Mouse (Mus musculus) kidney, adult 2 months (tissue): ENCODE measurements around the gene Abl1.

Source experiments
- CTCF ChIP-seq: fragments of 200-500 bp; conservative IDR thresholded peaks from 2 replicates; pipeline ENCODE4 v1.5.1; 2011; ENCODE audit warnings: low read depth, mild to moderate bottlenecking, control low read depth, low read length, moderate library complexity, mixed read lengths; ENCODE audit not compliant: insufficient read depth, insufficient read length
- POLR2A ChIP-seq: fragments of 200-500 bp; IDR thresholded peaks from one replicate; pipeline ENCODE4 v1.6.1; 2011; ENCODE audit warnings: low read depth, low read length, control low read depth

DNA sequence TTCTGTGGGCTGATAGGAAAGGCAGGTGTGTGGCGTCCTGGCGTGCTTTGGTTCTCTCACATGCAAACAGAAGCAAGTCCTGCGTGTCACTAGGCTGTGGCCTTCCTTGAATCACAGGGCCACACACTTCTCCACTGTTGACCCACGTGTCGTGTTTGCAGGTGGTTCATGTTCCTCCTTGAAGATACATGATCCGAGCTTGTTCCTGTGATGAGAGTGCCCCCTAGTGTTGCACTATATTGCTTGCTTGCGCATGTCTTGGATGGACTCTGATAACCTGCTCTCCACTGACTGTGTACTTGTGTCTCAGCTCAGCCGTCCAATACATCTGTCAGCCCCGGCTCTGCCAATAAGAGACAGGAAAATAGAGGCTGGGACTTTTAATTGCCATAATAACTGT, 96.9 kb downstream of the Abl1 start:
- TF ChIP-seq CTCF (peak; percentile 99), POLR2A (no peak)
